Mouse (Mus musculus) C2C12 (cell line): Measurements from ENCODE around the gene Urgcp. TPM values are rescaled to one million over a fixed set of nuclear protein-coding genes. Genes with fewer than 3 reads are reported as not detected.

Experiments used
- H3K27me3 ChIP-seq: one replicate; pipeline ENCODE4 v1.6.1; 2011; ENCODE audit not compliant: control insufficient read depth, insufficient read depth, insufficient read length
- H3K36me3 ChIP-seq: one replicate; pipeline ENCODE4 v1.6.1; 2011; ENCODE audit not compliant: control insufficient read depth, insufficient read depth
- H3K4me3 ChIP-seq: one replicate; pipeline ENCODE4 v1.5.1; 2011; ENCODE audit warnings: mild to moderate bottlenecking, control low read depth; ENCODE audit not compliant: poor library complexity, insufficient read depth, severe bottlenecking
- H3K79me2 ChIP-seq: one replicate; pipeline ENCODE4 v1.6.1; 2011; ENCODE audit not compliant: control insufficient read depth, insufficient read depth
- H3K79me3 ChIP-seq: one replicate; pipeline ENCODE4 v1.6.1; 2011; ENCODE audit warnings: low read depth, control low read depth
- H3ac ChIP-seq: one replicate; pipeline ENCODE3; 2011; ENCODE audit warnings: low read depth; ENCODE audit not compliant: control insufficient read depth, insufficient read length
- CEBPB ChIP-seq: IDR thresholded peaks from one replicate; pipeline ENCODE4 v1.6.1; 2011; ENCODE audit warnings: low read depth, mild to moderate bottlenecking, control low read depth, moderate library complexity
- CTCF ChIP-seq: IDR thresholded peaks from one replicate; pipeline ENCODE4 v1.5.1; 2011; ENCODE audit not compliant: control insufficient read depth, insufficient read depth, insufficient read length
- FOSL1 ChIP-seq: IDR thresholded peaks from one replicate; pipeline ENCODE4 v1.8.0; 2011; ENCODE audit warnings: mild to moderate bottlenecking, low read length; ENCODE audit not compliant: poor library complexity, insufficient read depth, severe bottlenecking
- MAX ChIP-seq: IDR thresholded peaks from one replicate; pipeline ENCODE4 v1.6.1; 2011; ENCODE audit warnings: mild to moderate bottlenecking, control low read depth
- MYOD1 ChIP-seq: IDR thresholded peaks from one replicate; pipeline ENCODE4 v1.6.1; 2011; ENCODE audit warnings: low read depth; ENCODE audit not compliant: control insufficient read depth, insufficient read length
- MYOG ChIP-seq: IDR thresholded peaks from one replicate; pipeline ENCODE4 v1.6.1; 2011; ENCODE audit not compliant: control insufficient read depth, insufficient read length; ENCODE audit errors: extremely low read depth
- USF1 ChIP-seq: IDR thresholded peaks from one replicate; pipeline ENCODE4 v1.6.1; 2011; ENCODE audit warnings: low read depth, mild to moderate bottlenecking, control low read depth, moderate library complexity
- polyA plus RNA-seq: library from polyadenylated mRNA; unstranded; fragments of >200 nt; fragmentation: generic; extraction: Trizol; gene quantifications from one replicate; pipeline ENCODE4 v1.2.1, GENCODE M21; 2012; ENCODE audit warnings: missing spikeins

Gene Urgcp
- polyA plus RNA-seq, 1 experiment = 22.3 TPM

- Histone ChIP-seq H3K79me3 (no peaks in the 10 kb centered on the region), H3K27me3 (peaks cover 14% of the 10 kb centered on the region), H3ac (no peak overlapping the region), H3K36me3 (no peaks in the 10 kb centered on the region), H3K79me2 (no peaks in the 10 kb centered on the region), H3K4me3 (no peak overlapping the region)
- TF ChIP-seq MAX (no peak), USF1 (no peak)
Observed at GRCm38 (mm10) chr11:5684283-5684682, 77.9 kb downstream of the Urgcp start.

- H3K79me2 ChIP-seq = no peaks in the 10 kb centered on the region
- no peak overlapping the region for H3ac ChIP-seq
- H3K79me3 ChIP-seq = no peaks in the 10 kb centered on the region
- no peak overlapping the region for H3K4me3 ChIP-seq
- H3K36me3 ChIP-seq = no peaks in the 10 kb centered on the region
- peaks cover 12% of the 10 kb centered on the region for H3K27me3 ChIP-seq
- TF ChIP-seq CTCF (no peak), CEBPB (no peak), MYOD1 (no peak), MYOG (no peak), MAX (no peak), USF1 (no peak), FOSL1 (no peak)
Observed at GRCm38 (mm10) chr11:5682541-5682940, 79.6 kb downstream of the Urgcp start.

Other genes with a start within 250 kb of the Urgcp start
- gene Xbp1, start 241.7 kb downstream of the Urgcp start, polyA plus RNA-seq = 62.4 TPM
- gene Ccdc117, start 220.2 kb downstream of the Urgcp start, polyA plus RNA-seq = 7.7 TPM
- gene Ankrd36, start 192.7 kb downstream of the Urgcp start, polyA plus RNA-seq = not detected
- gene Mrps24, start 46.7 kb downstream of the Urgcp start, polyA plus RNA-seq = 150 TPM
- gene Dbnl, start 26.1 kb upstream of the Urgcp start, polyA plus RNA-seq = 91.3 TPM
- 3.3 TPM for gene Pgam2, start 41.4 kb upstream of the Urgcp start, polyA plus RNA-seq
- gene Polm, start 75.6 kb upstream of the Urgcp start, polyA plus RNA-seq = 6.8 TPM
- 121 TPM for gene Aebp1, start 99.6 kb upstream of the Urgcp start, polyA plus RNA-seq
- gene Pold2, start 115.9 kb upstream of the Urgcp start, polyA plus RNA-seq = 154 TPM
- gene Myl7, start 136.4 kb upstream of the Urgcp start, polyA plus RNA-seq = not detected
- gene Gck, start 187.7 kb upstream of the Urgcp start, polyA plus RNA-seq = not detected
- gene Ykt6, start 193.3 kb upstream of the Urgcp start, polyA plus RNA-seq = 93.3 TPM